In genomic region chr2:153406882-153407281, GRCm38 (mm10) we compare ENCODE assay signal across 18 mouse cellular contexts.
DNase-seq lines count a peak whose midpoint lies in the region; ATAC-seq and TF ChIP-seq lines count a peak whose summit lies in the region.
"Had no signal": no experiment of that assay in that cellular context is flagged by ENCODE, and none has a peak within 500 bp of the region (broad histone marks: within the 10 kb centered on the region; RNA-seq: fewer than 3 reads in every experiment).

No protein-coding gene starts in this region.

- H3K27ac ChIP-seq in forebrain, embryonic 14.5 days (ENCODE audit: low read depth, low read length) = peak overlapping the region; percentile 21; the same call in 1 of the 2 replicates
- H3K27ac ChIP-seq in forebrain, embryonic 13.5 days = no peak overlapping the region
- H3K27ac ChIP-seq in heart, embryonic 13.5 days (replicated peaks) = 0 out of 2 replicates have a peak overlapping the region, but pooled peaks have one; percentile 8
- 0 out of 2 replicates have a peak overlapping the region, but pooled peaks have one; percentile 0 for H3K27ac ChIP-seq in midbrain, postnatal 0 days (ENCODE audit: low read depth, low read length)
- no peak overlapping the region for H3K27ac ChIP-seq in midbrain, embryonic 14.5 days (replicated peaks; ENCODE audit: low read depth, low read length)
- H3K27ac ChIP-seq: hindbrain, embryonic 12.5 days had no signal

- H3K27me3 ChIP-seq in forebrain, embryonic 14.5 days (replicated peaks; ENCODE audit: control insufficient read depth, insufficient read depth, low read length) = no peaks in the 10 kb centered on the region
- H3K27me3 ChIP-seq in forebrain, embryonic 13.5 days = no peaks in the 10 kb centered on the region
- no peaks in the 10 kb centered on the region for H3K27me3 ChIP-seq in heart, embryonic 13.5 days (replicated peaks)
- no peaks in the 10 kb centered on the region for H3K27me3 ChIP-seq in midbrain, postnatal 0 days (ENCODE audit: insufficient read depth, low read length)
- no peaks in the 10 kb centered on the region for H3K27me3 ChIP-seq in midbrain, embryonic 14.5 days (ENCODE audit: control insufficient read depth, insufficient read depth, low read length)
- no peaks in the 10 kb centered on the region for H3K27me3 ChIP-seq in myocyte (ENCODE audit: control insufficient read depth, insufficient read depth, insufficient read length)
- H3K27me3 ChIP-seq: hindbrain, embryonic 12.5 days had no signal

- no peak overlapping the region for H3ac ChIP-seq in myocyte (ENCODE audit: control insufficient read depth, insufficient read length)

- H3K4me3 ChIP-seq in forebrain, embryonic 14.5 days (ENCODE audit: low read depth, low read length) = no peak overlapping the region
- no peak overlapping the region for H3K4me3 ChIP-seq in forebrain, embryonic 13.5 days
- no peak overlapping the region for H3K4me3 ChIP-seq in heart, embryonic 13.5 days
- no peak overlapping the region for H3K4me3 ChIP-seq in midbrain, postnatal 0 days (ENCODE audit: low read depth, low read length)
- H3K4me3 ChIP-seq in midbrain, embryonic 14.5 days (replicated peaks; ENCODE audit: low read depth, low read length) = no peak overlapping the region
- no peak overlapping the region for H3K4me3 ChIP-seq in myocyte
- H3K4me3 ChIP-seq: hindbrain, embryonic 12.5 days had no signal

- 78% methylated on average over 6 of the region's 6 CpGs for WGBS in forebrain, embryonic 14.5 days
- WGBS in forebrain, embryonic 13.5 days = 73% methylated on average over 6 of the region's 6 CpGs
- WGBS in heart, embryonic 13.5 days = 68% methylated on average over 6 of the region's 6 CpGs
- 69% methylated on average over 6 of the region's 6 CpGs for WGBS in midbrain, postnatal 0 days
- WGBS in midbrain, embryonic 14.5 days = 73% methylated on average over 6 of the region's 6 CpGs

- H3K79me2 ChIP-seq in myocyte (ENCODE audit: control insufficient read depth, insufficient read depth) = no peaks in the 10 kb centered on the region

- no peak for TF ChIP-seq CTCF in midbrain, postnatal 0 days (IDR thresholded peaks at IDR 0.05)

- TF ChIP-seq POLR2A in myocyte (IDR thresholded peaks at IDR 0.05; ENCODE audit: insufficient read length, low read depth) = no peak

- H3K36me3 ChIP-seq in forebrain, embryonic 14.5 days (ENCODE audit: control insufficient read depth, insufficient read depth, low read length) = peaks cover 70% of the 10 kb centered on the region
- H3K36me3 ChIP-seq in forebrain, embryonic 13.5 days (ENCODE audit: poor library complexity, severe bottlenecking) = peaks cover 82% of the 10 kb centered on the region
- H3K36me3 ChIP-seq in heart, embryonic 13.5 days = peaks cover 72% of the 10 kb centered on the region
- H3K36me3 ChIP-seq in midbrain, postnatal 0 days (ENCODE audit: insufficient read depth, low read length) = peaks cover 48% of the 10 kb centered on the region
- H3K36me3 ChIP-seq in midbrain, embryonic 14.5 days (ENCODE audit: control insufficient read depth, insufficient read depth, low read length) = peaks cover 73% of the 10 kb centered on the region
- H3K36me3 ChIP-seq in myocyte (ENCODE audit: control insufficient read depth, insufficient read depth) = no peaks in the 10 kb centered on the region

- ATAC-seq in forebrain, embryonic 14.5 days = no peak
- ATAC-seq in forebrain, embryonic 13.5 days = no peak
- ATAC-seq in heart, embryonic 13.5 days (ENCODE audit: extremely low read depth, insufficient number of reproducible peaks, low FRiP score, low TSS enrichment) = no peak
- no peak for ATAC-seq in midbrain, postnatal 0 days (ENCODE audit: low FRiP score)
- ATAC-seq in midbrain, embryonic 14.5 days (ENCODE audit: low FRiP score, low TSS enrichment) = no peak
- ATAC-seq: forebrain, postnatal 0 days; intestine, embryonic 16.5 days had no signal

- H3K4me2 ChIP-seq in forebrain, embryonic 14.5 days (ENCODE audit: low read length) = no peak overlapping the region
- H3K4me2 ChIP-seq in forebrain, embryonic 13.5 days = no peak overlapping the region
- no peak overlapping the region for H3K4me2 ChIP-seq in heart, embryonic 13.5 days
- H3K4me2 ChIP-seq in midbrain, postnatal 0 days (ENCODE audit: low read depth, low read length, poor library complexity, severe bottlenecking) = no peak overlapping the region
- H3K4me2 ChIP-seq in midbrain, embryonic 14.5 days (ENCODE audit: low read length) = no peak overlapping the region
- H3K4me2 ChIP-seq in myocyte (ENCODE audit: low read depth) = no peak overlapping the region
- H3K4me2 ChIP-seq: heart, embryonic 11.5 days; hindbrain, embryonic 12.5 days had no signal

- DNase-seq in forebrain, embryonic 14.5 days (ENCODE audit: low spot score) = no peak
- no peak for DNase-seq in heart, postnatal 4 days
- DNase-seq in midbrain, postnatal 0 days (ENCODE audit: low spot score) = no peak
- DNase-seq in midbrain, embryonic 14.5 days = no peak
- no peak for DNase-seq in kidney, adult 11 months
- DNase-seq: adrenal gland, postnatal 10 days; cerebellum, adult 2 months; cerebellum, postnatal 10 days; forebrain, postnatal 0 days; gastrocnemius, postnatal 36 days; heart, adult 18-20 months; kidney, adult 8-10 months had no signal

- H3K9ac ChIP-seq in forebrain, embryonic 14.5 days (ENCODE audit: low read length) = no peak overlapping the region
- H3K9ac ChIP-seq in forebrain, embryonic 13.5 days = no peak overlapping the region
- H3K9ac ChIP-seq in heart, embryonic 13.5 days = no peak overlapping the region
- H3K9ac ChIP-seq in midbrain, postnatal 0 days (replicated peaks; ENCODE audit: low read length, poor library complexity, severe bottlenecking) = no peak overlapping the region
- no peak overlapping the region for H3K9ac ChIP-seq in midbrain, embryonic 14.5 days (replicated peaks; ENCODE audit: low read length)
- H3K9ac ChIP-seq: forebrain, postnatal 0 days; hindbrain, embryonic 12.5 days had no signal

- H3K4me1 ChIP-seq in forebrain, embryonic 14.5 days (ENCODE audit: control insufficient read depth, insufficient read depth, low read length) = no peaks in the 10 kb centered on the region
- H3K4me1 ChIP-seq in forebrain, embryonic 13.5 days = no peaks in the 10 kb centered on the region
- H3K4me1 ChIP-seq in heart, embryonic 13.5 days = peaks cover 24% of the 10 kb centered on the region
- no peaks in the 10 kb centered on the region for H3K4me1 ChIP-seq in midbrain, postnatal 0 days (ENCODE audit: insufficient read depth, low read length)
- no peaks in the 10 kb centered on the region for H3K4me1 ChIP-seq in midbrain, embryonic 14.5 days (ENCODE audit: control insufficient read depth, insufficient read depth, low read length)
- H3K4me1 ChIP-seq: hindbrain, embryonic 12.5 days had no signal

- H3K9me3 ChIP-seq in forebrain, embryonic 14.5 days (replicated peaks; ENCODE audit: control insufficient read depth, low read length) = no peaks in the 10 kb centered on the region
- no peaks in the 10 kb centered on the region for H3K9me3 ChIP-seq in forebrain, embryonic 13.5 days (replicated peaks)
- no peaks in the 10 kb centered on the region for H3K9me3 ChIP-seq in heart, embryonic 13.5 days
- no peaks in the 10 kb centered on the region for H3K9me3 ChIP-seq in midbrain, postnatal 0 days (ENCODE audit: low read length)
- H3K9me3 ChIP-seq in midbrain, embryonic 14.5 days (ENCODE audit: control insufficient read depth, low read length) = no peaks in the 10 kb centered on the region
- H3K9me3 ChIP-seq: hindbrain, embryonic 12.5 days had no signal

TF ChIP-seq in myocyte, 11 proteins besides CTCF, POLR2A, EP300 and RAD21:
- no peak for TF ChIP-seq CEBPB (IDR thresholded peaks at IDR 0.05; ENCODE audit: insufficient read depth, poor library complexity, severe bottlenecking)
- TF ChIP-seq MAX (IDR thresholded peaks at IDR 0.05; ENCODE audit: low read depth) = no peak
- no peak for TF ChIP-seq MYOD1 (IDR thresholded peaks at IDR 0.05; ENCODE audit: control insufficient read depth in 1 of 3, insufficient read length in 2 of 3, low read depth in 2 of 3)
- peak; percentile 51 for TF ChIP-seq POLR2AphosphoS2 (IDR thresholded peaks at IDR 0.05; ENCODE audit: insufficient read length, low read depth)

Comparison
In these comparisons a context has a peak if more than half of its experiments do, and no peak if none do; other contexts are left out.
1. H3K27ac ChIP-seq: peak in forebrain, embryonic 14.5 days (single experiment), heart, embryonic 13.5 days (single experiment) and midbrain, postnatal 0 days (single experiment); none in forebrain, embryonic 13.5 days (single experiment) and midbrain, embryonic 14.5 days (single experiment).